Mouse (Mus musculus) brown adipose tissue, adult 24 weeks (tissue): ENCODE data around the gene Nrg3. TPM values are rescaled to one million over a fixed set of nuclear protein-coding genes. Genes with fewer than 3 reads are reported as not detected.
"Not testable (repeated sequence)": the region's sequence is repeated elsewhere in the genome, so short reads cannot be mapped to it uniquely, and the experiment has no call there.

ENCODE experiments used
- H3K27ac ChIP-seq: fragments of 200-500 bp; replicated peaks from 2 replicates; pipeline ENCODE4 v1.5.1; 2012; ENCODE audit warnings: low read depth, mild to moderate bottlenecking, low read length
- H3K4me1 ChIP-seq: fragments of 200-500 bp; 2 replicates; pipeline ENCODE4 v1.6.1; 2012; ENCODE audit warnings: low read length, mixed read lengths; ENCODE audit not compliant: control insufficient read depth, insufficient read depth, insufficient read length
- H3K4me3 ChIP-seq: fragments of 200-500 bp; 2 replicates; pipeline ENCODE4 v1.5.1; 2012; ENCODE audit warnings: low read depth, mild to moderate bottlenecking, low read length, moderate library complexity; ENCODE audit not compliant: insufficient read depth
- polyA plus RNA-seq: library from polyadenylated mRNA; stranded (reverse); fragments of >200 nt; gene quantifications from 2 replicates; pipeline ENCODE4 v1.2.4, GENCODE M21; 2012; ENCODE audit not compliant: missing spikeins, insufficient read depth, insufficient read length

Gene Nrg3
- polyA plus RNA-seq, 1 experiment = not detected

DNA sequence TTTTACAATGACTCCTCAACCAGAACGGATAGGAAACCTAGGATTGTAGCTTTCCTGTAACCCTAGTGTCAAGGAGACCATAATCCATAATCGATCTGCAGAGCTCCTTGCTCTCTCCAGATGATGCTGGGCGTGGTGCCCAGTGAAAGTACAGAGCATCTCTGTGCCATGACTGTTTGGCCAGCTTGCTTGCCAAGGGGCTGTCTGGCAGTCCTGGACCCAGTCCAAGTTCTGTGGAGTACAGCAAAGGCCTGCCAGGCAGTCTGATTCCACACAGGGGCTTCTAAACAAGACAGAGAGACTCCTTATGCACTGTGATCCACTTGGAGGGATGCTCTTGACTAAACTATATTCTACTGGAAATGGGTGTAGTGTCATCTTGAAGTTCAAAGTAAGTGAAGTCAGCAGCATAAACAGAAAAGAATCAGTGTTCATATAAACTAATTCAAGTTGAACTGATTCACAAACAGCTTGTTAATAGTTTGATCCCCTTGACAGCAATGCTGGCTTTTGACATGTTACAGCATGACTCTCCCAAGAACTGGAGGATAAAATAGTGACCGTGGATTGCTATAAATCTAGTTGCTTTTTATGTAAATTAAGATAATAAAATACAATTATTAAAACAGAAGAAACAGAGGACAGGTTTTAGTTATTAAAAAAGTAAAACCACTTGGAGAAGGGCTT is 155.3 kb downstream of the Nrg3 start:
- H3K4me3 ChIP-seq = no peak overlapping the region
- no peaks in the 10 kb centered on the region for H3K4me1 ChIP-seq
- no peak overlapping the region for H3K27ac ChIP-seq

DNA sequence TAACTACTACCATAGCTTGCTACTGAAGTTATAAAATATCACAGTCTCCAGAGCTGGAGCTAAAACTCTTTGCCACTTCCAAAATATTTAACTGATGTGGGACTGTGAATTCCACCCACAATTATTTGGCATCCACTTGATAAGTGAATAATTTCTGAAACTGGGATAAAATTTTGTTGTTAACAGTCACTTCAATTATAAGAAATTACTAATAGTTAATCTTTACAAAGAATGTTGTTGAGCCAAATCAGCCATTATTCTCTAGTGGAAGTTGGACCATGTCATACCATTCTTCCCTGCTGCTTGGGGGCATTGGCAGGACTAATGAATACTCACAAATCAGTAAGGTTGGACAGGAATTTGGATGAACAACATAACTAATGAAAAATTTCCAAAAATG is 158.8 kb downstream of the Nrg3 start:
- no peaks in the 10 kb centered on the region for H3K4me1 ChIP-seq
- no peak overlapping the region for H3K4me3 ChIP-seq
- no peak overlapping the region for H3K27ac ChIP-seq

DNA sequence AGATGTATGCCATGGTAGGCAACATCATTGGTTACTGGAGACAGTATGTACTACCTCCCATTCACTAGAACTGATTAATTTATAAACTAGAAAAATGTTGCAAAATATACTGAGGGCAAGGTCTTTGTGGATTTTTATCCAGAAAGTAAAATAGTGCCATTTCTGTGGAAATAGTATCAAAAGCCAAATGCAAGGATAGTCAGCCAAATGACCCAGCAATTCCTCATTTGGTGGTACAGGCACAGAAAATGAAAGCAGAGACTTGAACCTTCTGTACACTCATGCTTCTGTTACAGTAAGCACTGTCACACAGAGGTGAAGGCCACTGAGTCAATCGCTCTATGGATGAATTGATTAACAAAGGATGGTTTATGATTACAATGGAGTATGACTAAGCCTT is 207.8 kb downstream of the Nrg3 start:
- H3K4me1 ChIP-seq = no peaks in the 10 kb centered on the region
- H3K27ac ChIP-seq = no peak overlapping the region
- no peak overlapping the region for H3K4me3 ChIP-seq

DNA sequence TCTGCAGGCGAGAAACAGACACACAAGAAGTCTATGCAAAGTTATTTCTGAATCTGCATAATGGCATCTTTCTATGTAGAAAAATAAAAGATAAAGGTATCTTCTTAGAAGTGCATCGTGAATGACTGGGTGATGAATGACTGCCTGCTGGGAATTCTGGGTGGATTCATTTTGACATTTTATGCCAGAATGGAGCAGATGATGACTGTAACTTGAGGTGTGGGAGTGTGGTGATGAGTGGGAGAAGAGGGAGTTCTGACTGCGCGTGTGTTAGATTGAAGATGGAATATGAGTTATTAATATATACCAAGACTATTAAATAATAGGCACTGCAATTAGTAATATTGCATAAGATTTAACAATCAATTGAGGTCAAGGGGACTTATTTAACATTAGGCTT is 208.5 kb downstream of the Nrg3 start:
- no peaks in the 10 kb centered on the region for H3K4me1 ChIP-seq
- no peak overlapping the region for H3K27ac ChIP-seq
- no peak overlapping the region for H3K4me3 ChIP-seq

DNA sequence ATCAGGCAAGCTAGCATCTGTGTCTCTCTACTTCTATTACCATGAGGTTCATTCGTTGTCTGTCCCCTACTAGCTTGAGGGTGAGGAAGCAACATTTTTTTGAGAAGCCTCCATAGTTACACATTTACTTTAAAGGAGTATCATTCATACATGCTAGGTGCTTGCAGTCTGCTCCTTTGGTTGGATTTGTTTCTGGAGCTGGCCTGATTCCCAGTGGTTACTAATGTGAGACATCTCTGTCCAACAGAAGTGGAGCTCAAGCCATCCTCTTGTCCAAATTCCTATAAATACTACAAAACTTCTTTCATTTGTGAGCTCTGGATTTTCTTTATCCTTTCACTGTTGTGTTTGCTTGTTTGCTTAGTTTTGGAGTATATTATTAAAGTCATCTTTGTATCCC is 211.9 kb downstream of the Nrg3 start:
- H3K27ac ChIP-seq = no peak overlapping the region
- H3K4me3 ChIP-seq = no peak overlapping the region
- H3K4me1 ChIP-seq = no peaks in the 10 kb centered on the region

DNA sequence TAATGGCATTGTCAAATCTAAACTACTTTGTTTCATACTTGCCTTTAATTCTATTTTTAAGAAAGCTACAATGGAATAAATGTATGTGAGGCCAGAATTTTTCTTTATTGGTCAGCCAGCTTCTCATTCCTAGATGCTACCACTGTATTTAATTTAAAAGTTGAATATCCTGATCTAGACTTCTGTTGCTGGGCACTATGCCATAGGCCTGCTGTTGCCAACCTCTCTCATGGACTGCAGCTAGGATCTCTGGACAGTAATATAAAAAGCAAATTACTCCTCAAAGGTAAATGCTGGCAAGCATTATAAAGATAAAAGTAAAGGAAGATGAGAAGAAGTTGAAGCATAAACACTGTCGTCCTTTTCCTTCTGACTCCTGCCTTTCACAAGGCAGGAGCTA is 217.5 kb downstream of the Nrg3 start:
- Histone ChIP-seq H3K4me1 (no peaks in the 10 kb centered on the region), H3K27ac (no peak overlapping the region), H3K4me3 (no peak overlapping the region)

DNA sequence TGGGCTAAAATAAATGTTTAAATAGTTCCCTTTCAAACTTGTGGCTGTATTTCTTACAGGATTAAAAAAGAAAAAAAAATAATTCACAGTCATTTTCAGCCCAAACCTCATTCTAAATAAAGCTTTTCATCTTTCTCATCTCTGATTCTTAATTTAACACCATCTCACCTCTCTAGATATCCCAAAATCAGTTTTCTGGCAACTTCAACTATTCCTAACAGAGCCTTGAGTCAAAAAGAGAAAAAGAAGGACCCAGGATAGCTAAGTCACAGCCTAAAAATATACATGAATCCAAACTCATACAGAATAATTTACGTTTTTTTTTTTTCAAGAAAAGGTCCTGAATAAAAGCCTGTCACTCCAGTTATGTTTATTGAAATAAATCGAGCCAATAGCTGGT is 232.6 kb downstream of the Nrg3 start:
- Histone ChIP-seq H3K27ac (no peak overlapping the region), H3K4me3 (no peak overlapping the region)

DNA sequence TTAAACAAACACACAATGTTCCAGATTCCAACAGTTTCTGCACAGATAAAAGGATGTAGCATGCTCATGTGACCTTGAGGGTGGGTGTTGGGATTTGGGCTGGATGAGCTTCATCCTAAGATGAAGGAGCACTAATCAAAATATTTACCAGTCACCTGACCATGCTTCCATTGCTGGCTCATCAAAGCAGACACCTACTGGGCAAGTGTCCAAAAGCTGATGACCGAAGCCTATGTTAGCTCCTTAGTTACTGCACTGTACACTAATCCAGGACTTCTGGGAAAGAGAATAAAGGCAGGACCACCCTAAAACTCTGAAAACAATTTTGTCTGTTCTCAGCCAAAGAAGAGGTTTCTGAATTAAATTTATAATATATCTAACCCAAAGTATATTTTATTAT is 261.4 kb downstream of the Nrg3 start:
- Histone ChIP-seq H3K4me3 (no peak overlapping the region), H3K4me1 (no peaks in the 10 kb centered on the region), H3K27ac (no peak overlapping the region)

More for the DNA sequence above, 232.6 kb downstream of the Nrg3 start:
- H3K4me1 ChIP-seq = no peaks in the 10 kb centered on the region

DNA sequence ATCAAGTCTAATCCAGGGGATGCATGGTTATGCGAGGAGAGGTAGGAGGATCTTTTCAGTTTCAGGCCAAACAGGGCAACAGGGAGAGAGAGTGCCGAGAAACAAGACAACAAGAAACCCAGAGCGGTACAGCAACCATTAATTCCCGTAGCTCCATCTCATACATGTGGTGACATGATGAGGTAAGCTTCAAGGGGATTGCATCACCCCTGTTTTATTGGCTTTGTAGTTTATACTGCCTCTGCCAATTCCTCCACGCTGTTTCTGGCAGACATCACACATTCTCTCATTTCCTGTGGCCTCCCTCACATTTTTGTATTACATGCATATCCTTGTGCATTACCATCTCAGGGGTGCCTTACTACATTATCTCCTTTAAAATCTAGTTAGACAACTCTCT is 280.9 kb downstream of the Nrg3 start:
- H3K27ac ChIP-seq = no peak overlapping the region
- no peaks in the 10 kb centered on the region for H3K4me1 ChIP-seq

DNA sequence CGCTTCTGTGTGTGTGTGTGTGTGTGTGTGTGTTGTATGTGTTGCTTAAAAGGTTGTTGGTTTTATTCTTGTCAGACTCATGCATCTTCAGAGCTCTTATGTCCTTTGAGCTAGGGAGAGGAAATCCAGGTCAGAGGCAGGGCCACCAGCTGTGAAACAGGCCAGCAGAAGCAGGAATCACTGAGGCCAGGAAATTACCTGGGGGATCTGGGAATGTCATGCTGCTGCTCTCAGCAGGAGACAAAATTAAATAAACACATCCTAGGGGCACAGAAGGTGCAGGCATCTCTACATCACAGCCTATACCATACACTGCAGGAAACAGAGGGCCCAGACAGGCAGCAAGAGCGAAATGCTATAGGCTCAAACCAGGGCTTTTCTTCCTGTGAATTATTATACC is 299.2 kb downstream of the Nrg3 start:
- no peak overlapping the region for H3K4me3 ChIP-seq
- no peaks in the 10 kb centered on the region for H3K4me1 ChIP-seq
- H3K27ac ChIP-seq = no peak overlapping the region

More for the DNA sequence above, 280.9 kb downstream of the Nrg3 start:
- H3K4me3 ChIP-seq = no peak overlapping the region

DNA sequence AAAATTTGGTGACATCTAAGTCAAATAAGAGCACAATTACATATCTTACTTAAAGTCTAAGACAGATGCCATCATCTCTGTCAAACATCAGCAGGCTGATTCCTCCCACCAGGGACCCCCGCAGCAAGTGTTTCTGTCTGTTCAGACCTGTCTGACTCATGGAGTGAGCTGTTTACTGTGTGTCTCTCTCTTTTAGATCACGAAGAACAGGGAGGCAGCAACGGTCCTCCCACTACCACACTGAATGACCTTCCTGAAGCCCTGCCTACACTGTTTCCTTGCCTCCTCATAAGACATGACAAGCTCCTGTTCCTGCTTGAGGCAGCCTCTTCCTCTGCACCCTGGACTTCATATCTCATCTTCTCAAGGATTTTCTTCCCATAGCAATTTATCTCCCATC is 312.7 kb downstream of the Nrg3 start:
- H3K4me1 ChIP-seq = no peaks in the 10 kb centered on the region
- no peak overlapping the region for H3K4me3 ChIP-seq
- no peak overlapping the region for H3K27ac ChIP-seq

DNA sequence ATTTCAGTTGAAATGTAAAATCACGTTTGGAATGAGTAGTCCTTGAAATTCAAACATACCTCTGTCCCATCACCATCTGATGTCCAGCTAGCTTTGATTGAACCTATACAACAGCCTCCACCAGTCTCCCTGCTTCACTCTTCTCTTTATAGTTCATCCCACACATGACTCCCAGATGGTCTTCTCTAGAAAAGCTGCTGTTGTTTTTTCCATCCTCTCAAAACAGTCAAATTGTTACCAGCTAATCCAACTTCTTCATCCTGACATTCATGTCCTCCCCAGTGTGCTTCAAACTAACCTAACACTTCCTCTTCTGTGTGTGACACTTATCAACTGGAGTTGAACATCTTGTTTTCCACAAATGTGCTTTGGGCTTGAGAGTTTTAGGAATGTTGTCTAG is 317.4 kb downstream of the Nrg3 start:
- Histone ChIP-seq H3K4me1 (no peaks in the 10 kb centered on the region), H3K4me3 (no peak overlapping the region), H3K27ac (no peak overlapping the region)

DNA sequence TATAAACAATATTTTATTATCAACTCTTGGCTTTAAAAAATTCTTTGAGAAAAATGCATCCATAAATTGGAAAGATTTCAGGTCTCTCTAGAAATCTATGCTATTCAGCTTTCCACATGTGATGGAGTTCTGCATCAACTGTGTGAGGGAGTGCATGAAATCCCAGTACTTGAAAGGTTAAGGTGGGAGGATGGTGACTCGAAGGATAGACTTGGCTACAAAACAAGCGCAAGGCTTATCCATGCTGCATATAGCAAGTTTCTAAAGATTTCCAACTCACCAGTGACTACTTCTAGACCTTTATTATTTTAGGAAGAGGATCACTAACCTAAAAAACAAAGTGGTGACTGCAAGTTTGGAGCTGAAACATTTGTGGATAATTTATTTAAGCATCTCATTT is 343.1 kb downstream of the Nrg3 start:
- no peak overlapping the region for H3K4me3 ChIP-seq
- H3K4me1 ChIP-seq = no peaks in the 10 kb centered on the region
- no peak overlapping the region for H3K27ac ChIP-seq

DNA sequence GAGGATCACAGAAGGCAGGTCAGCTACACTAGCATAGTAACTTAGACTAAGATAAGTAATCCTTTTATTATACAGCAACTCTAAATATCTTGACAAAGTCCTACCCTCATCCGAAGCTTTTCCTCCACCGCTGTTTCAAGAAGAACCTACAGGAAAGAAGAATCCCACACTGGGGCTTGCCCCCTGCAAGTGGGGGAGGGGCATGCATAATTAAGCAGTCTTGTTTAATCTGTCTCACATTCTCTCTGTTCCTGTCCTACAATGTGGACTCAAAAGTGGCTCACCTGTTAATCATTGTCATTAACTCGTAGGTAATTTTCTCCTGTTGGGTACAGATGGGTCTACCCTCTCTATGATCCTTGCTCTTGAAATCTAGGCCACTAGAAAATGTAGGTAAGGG is 354.9 kb downstream of the Nrg3 start:
- Histone ChIP-seq H3K27ac (no peak overlapping the region), H3K4me3 (no peak overlapping the region), H3K4me1 (no peaks in the 10 kb centered on the region)

DNA sequence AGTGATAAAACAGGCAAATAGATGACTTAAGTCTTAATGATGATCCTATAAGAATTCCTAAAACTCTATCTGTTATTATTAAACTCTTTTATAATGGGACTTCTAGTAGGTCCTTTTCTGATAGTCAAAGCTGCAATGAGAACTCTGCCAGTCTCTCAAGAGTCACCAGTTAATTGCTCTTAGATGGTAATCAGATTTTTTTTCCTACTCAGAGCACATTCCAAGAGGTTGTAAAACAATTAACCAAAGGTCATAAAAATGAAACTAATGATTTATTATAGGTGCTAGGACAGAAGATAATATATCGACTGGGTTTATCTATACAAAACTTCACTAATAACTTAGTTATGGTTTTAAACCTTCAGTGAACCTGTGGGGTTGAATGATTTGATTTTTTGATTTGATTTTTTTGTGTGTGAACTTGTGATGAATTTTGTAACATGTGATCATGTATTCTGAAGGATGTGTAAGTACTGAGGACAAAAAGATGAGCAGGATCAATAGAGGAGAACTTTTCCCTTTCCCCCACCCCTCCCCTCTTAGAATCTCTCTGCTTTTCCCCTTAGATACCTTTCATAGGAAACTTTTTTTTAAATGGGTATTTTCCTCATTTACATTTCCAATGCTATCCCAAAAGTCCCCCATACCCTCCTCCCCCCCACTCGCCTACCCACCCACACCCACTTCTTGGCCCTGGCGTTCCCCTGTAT is 356.2 kb downstream of the Nrg3 start:
- H3K4me3 ChIP-seq, H3K4me1 ChIP-seq, H3K27ac ChIP-seq: not testable (repeated sequence)

DNA sequence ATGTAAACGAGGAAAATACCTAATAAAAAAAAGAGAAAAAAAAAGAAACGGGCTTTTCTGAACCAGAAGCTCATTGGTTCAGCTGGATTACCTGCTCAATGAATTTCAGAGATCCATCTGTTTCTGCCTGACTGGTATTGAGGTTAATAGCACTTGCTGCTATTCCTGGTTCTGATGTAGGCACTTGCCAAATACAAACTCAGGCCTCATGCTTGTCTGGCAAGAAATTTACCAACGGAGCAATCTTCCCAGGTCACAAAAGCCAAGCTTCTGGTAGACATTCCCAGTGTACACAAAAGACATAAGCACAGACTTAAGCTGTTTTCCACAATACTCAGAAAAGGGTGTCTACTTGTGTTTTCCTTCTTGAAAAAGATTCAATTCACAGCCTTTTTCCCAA is 363.3 kb downstream of the Nrg3 start:
- H3K4me1 ChIP-seq = no peaks in the 10 kb centered on the region
- H3K27ac ChIP-seq = no peak overlapping the region
- H3K4me3 ChIP-seq = no peak overlapping the region
